Mouse (Mus musculus) thymus, postnatal 25 days (tissue): Measurements from ENCODE around the gene Olfr850.

ENCODE experiments used
- DNase-seq: peaks from one replicate; pipeline ENCODE4 v3.0.0; 2022

Gene Olfr850

DNA sequence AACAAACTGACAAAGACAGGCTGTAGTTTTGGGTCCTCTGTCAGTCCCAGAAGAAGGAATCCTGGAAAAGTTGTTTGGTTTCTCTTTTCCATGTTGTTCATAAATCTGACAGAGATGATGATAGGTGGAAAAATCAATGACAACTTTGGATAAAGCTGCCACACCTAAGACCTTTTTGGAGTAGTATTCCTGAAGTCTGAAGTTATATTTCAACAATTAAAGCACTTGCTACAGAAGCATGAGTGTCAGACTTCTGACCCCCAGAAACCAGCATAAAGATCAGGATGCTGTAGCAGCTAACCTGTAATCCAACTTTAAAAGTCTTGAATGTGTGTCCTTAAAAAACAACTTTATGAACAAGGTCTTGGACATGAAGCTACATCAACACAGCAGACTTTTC lies at the start of gene Olfr850:
TSS of gene Olfr850 (minus strand) at position 101 of the 400 bp plus-strand sequence.
- no peak for DNase-seq

DNA sequence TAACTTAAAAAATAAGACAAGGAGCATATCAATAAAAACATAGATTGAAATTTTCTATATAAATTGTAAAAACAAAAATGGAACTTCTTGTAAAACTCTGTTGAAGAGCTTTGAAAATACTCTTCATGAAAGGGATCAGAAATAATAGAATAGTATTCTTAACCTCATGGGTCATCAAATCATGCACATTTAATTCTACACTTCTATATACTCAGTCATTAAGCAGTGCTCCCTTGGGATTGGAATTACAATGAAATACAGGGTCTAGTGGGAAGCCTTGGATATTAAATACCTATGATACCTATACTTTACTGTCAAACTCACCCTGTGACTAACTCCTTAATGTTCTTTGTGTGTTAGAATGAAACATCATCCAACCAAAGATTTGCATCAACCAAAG lies 14.9 kb upstream of the Olfr850 start, which contains the start of gene Olfr851:
TSS of gene Olfr851 (plus strand) at position 301 of the 400 bp plus-strand sequence.
- no peak for DNase-seq

DNA sequence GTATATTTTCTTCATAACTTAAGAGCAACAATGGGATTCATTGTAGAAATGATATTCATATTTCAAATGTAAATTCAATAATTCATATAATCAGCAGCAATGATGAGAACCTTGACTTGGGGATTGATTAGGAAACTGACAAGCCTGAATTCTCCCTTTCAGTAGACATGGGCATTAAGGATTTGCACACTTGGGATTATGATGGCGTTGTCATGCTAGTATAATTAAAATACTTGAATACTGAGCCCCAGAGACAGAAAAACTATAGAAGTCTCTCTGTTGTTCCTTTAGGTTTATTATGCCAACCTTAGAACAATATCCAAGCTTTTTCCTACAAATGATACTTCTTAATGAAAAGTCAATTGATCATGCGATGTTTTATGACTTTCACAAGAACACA lies 38.1 kb downstream of the Olfr850 start, which contains the start of gene Olfr849:
TSS of gene Olfr849 (plus strand) at position 301 of the 400 bp plus-strand sequence.
- no peak for DNase-seq
